Mouse (Mus musculus): Measurements from ENCODE around the gene Adra1b. TPM values are rescaled to one million over a fixed set of nuclear protein-coding genes. Genes with fewer than 3 reads are reported as not detected.
A peak's percentile ranks its signal among the peaks of the same experiment; 100 is the strongest.

Gene Adra1b
- polyA plus RNA-seq, 1 experiment from 2014 or later: 0.55 TPM

- WGBS: 15% methylated on average over 63 of the region's 63 CpGs
- Histone ChIP-seq H3K27ac (ENCODE audit: low read depth, low read length) (no peak overlapping the region), H3K4me2 (peak overlapping the region; percentile 67), H3K27me3 (replicated peaks; ENCODE audit: control insufficient read depth, insufficient read depth, low read length) (peaks cover 19% of the 10 kb centered on the region), H3K4me1 (replicated peaks; ENCODE audit: control insufficient read depth, insufficient read depth, low read length) (no peaks in the 10 kb centered on the region), H3K4me3 (ENCODE audit: low read depth, low read length) (peak overlapping the region; percentile 39), H3K9ac (ENCODE audit: low read depth, low read length) (no peak overlapping the region), H3K36me3 (ENCODE audit: control insufficient read depth, insufficient read depth, low read length) (no peaks in the 10 kb centered on the region), H3K9me3 (ENCODE audit: control insufficient read depth, low read length) (no peaks in the 10 kb centered on the region)
- peak; percentile 57 for DNase-seq (ENCODE audit: low spot score)
- no peak for ATAC-seq (replicated peaks; ENCODE audit: low FRiP score)
Measured at GRCm38 (mm10) chr11:43775469-43776323, 125.3 kb downstream of the Adra1b start.

- 32% methylated on average over 5 of the region's 5 CpGs for WGBS
- Histone ChIP-seq H3K9me3 (ENCODE audit: control insufficient read depth, low read length) (no peaks in the 10 kb centered on the region), H3K27ac (ENCODE audit: low read depth, low read length) (no peak overlapping the region), H3K36me3 (ENCODE audit: control insufficient read depth, insufficient read depth, low read length) (no peaks in the 10 kb centered on the region), H3K4me2 (no peak overlapping the region), H3K4me1 (replicated peaks; ENCODE audit: control insufficient read depth, insufficient read depth, low read length) (no peaks in the 10 kb centered on the region), H3K27me3 (replicated peaks; ENCODE audit: control insufficient read depth, insufficient read depth, low read length) (peaks cover 19% of the 10 kb centered on the region), H3K9ac (ENCODE audit: low read depth, low read length) (no peak overlapping the region), H3K4me3 (ENCODE audit: low read depth, low read length) (no peak overlapping the region)
- no peak for ATAC-seq (replicated peaks; ENCODE audit: low FRiP score)
- no peak for DNase-seq (ENCODE audit: low spot score)
Measured at GRCm38 (mm10) chr11:43773725-43774124, 127.3 kb downstream of the Adra1b start.

- Histone ChIP-seq H3K9ac (ENCODE audit: low read depth, low read length) (no peak overlapping the region), H3K4me1 (replicated peaks; ENCODE audit: control insufficient read depth, insufficient read depth, low read length) (no peaks in the 10 kb centered on the region), H3K27ac (ENCODE audit: low read depth, low read length) (no peak overlapping the region), H3K36me3 (ENCODE audit: control insufficient read depth, insufficient read depth, low read length) (no peaks in the 10 kb centered on the region), H3K4me2 (no peak overlapping the region), H3K4me3 (ENCODE audit: low read depth, low read length) (no peak overlapping the region), H3K27me3 (replicated peaks; ENCODE audit: control insufficient read depth, insufficient read depth, low read length) (peaks cover 16% of the 10 kb centered on the region), H3K9me3 (ENCODE audit: control insufficient read depth, low read length) (no peaks in the 10 kb centered on the region)
- no peak for DNase-seq (ENCODE audit: low spot score)
- WGBS: 70% methylated on average over 4 of the region's 4 CpGs
- no peak for ATAC-seq (replicated peaks; ENCODE audit: low FRiP score)
Measured at GRCm38 (mm10) chr11:43770110-43770509, 130.9 kb downstream of the Adra1b start.

GRCm38 (mm10) chr11:43767749-43768148, 133.3 kb downstream of the Adra1b start:
- no peaks in the 10 kb centered on the region for H3K4me1 ChIP-seq (replicated peaks; ENCODE audit: control insufficient read depth, insufficient read depth, low read length)
- no peak for ATAC-seq (replicated peaks; ENCODE audit: low FRiP score)
- no peak overlapping the region for H3K27ac ChIP-seq (ENCODE audit: low read depth, low read length)
- no peaks in the 10 kb centered on the region for H3K36me3 ChIP-seq (ENCODE audit: control insufficient read depth, insufficient read depth, low read length)
- H3K9ac ChIP-seq (ENCODE audit: low read depth, low read length): no peak overlapping the region
- no peak overlapping the region for H3K4me3 ChIP-seq (ENCODE audit: low read depth, low read length)
- no peaks in the 10 kb centered on the region for H3K9me3 ChIP-seq (ENCODE audit: control insufficient read depth, low read length)
- peaks cover 15% of the 10 kb centered on the region; the same call in 1 of the 2 replicates for H3K27me3 ChIP-seq (replicated peaks; ENCODE audit: control insufficient read depth, insufficient read depth, low read length)
- 61% methylated on average over 11 of the region's 11 CpGs for WGBS
- no peak for DNase-seq (ENCODE audit: low spot score)
- H3K4me2 ChIP-seq: no peak overlapping the region

- ATAC-seq (replicated peaks; ENCODE audit: low FRiP score): peak; percentile 57
- 6% methylated on average over 37 of the region's 37 CpGs for WGBS
- H3K9ac ChIP-seq (ENCODE audit: low read depth, low read length): no peak overlapping the region
Measured at GRCm38 (mm10) chr11:43766922-43767648, 133.9 kb downstream of the Adra1b start.

GRCm38 (mm10) chr11:43758436-43758835, 142.6 kb downstream of the Adra1b start:
- Histone ChIP-seq H3K9me3 (ENCODE audit: control insufficient read depth, low read length) (no peaks in the 10 kb centered on the region), H3K4me1 (replicated peaks; ENCODE audit: control insufficient read depth, insufficient read depth, low read length) (no peaks in the 10 kb centered on the region), H3K4me3 (ENCODE audit: low read depth, low read length) (no peak overlapping the region), H3K36me3 (ENCODE audit: control insufficient read depth, insufficient read depth, low read length) (no peaks in the 10 kb centered on the region), H3K27ac (ENCODE audit: low read depth, low read length) (no peak overlapping the region), H3K9ac (ENCODE audit: low read depth, low read length) (no peak overlapping the region), H3K4me2 (no peak overlapping the region), H3K27me3 (replicated peaks; ENCODE audit: control insufficient read depth, insufficient read depth, low read length) (0 out of 2 replicates have a peak, but pooled peaks cover 7% of the 10 kb centered on the region)
- DNase-seq (ENCODE audit: low spot score): no peak
- ATAC-seq (replicated peaks; ENCODE audit: low FRiP score): no peak
- whole genome bisulfite sequencing: 68% methylated on average over 2 of the region's 2 CpGs

More at GRCm38 (mm10) chr11:43766922-43767648, 133.9 kb downstream of the Adra1b start:
- no peaks in the 10 kb centered on the region for H3K36me3 ChIP-seq (ENCODE audit: control insufficient read depth, insufficient read depth, low read length)
- H3K4me2 ChIP-seq: peak overlapping the region; percentile 73
- H3K27me3 ChIP-seq (replicated peaks; ENCODE audit: control insufficient read depth, insufficient read depth, low read length): peaks cover 15% of the 10 kb centered on the region; the same call in 1 of the 2 replicates
- peak overlapping the region; percentile 49 for H3K4me3 ChIP-seq (ENCODE audit: low read depth, low read length)
- no peaks in the 10 kb centered on the region for H3K4me1 ChIP-seq (replicated peaks; ENCODE audit: control insufficient read depth, insufficient read depth, low read length)
- H3K27ac ChIP-seq (ENCODE audit: low read depth, low read length): no peak overlapping the region
- DNase-seq (ENCODE audit: low spot score): peak; percentile 79
- no peaks in the 10 kb centered on the region for H3K9me3 ChIP-seq (ENCODE audit: control insufficient read depth, low read length)

- DNase-seq (ENCODE audit: low spot score): no peak
- 68% methylated on average over 5 of the region's 5 CpGs for WGBS
- ATAC-seq (replicated peaks; ENCODE audit: low FRiP score): no peak
Measured at GRCm38 (mm10) chr11:43755411-43755810, 145.6 kb downstream of the Adra1b start.

GRCm38 (mm10) chr11:43754568-43754967, 146.4 kb downstream of the Adra1b start:
- ATAC-seq (replicated peaks; ENCODE audit: low FRiP score): no peak

More at GRCm38 (mm10) chr11:43755411-43755810, 145.6 kb downstream of the Adra1b start:
- H3K27me3 ChIP-seq (replicated peaks; ENCODE audit: control insufficient read depth, insufficient read depth, low read length): 0 out of 2 replicates have a peak, but pooled peaks cover 3% of the 10 kb centered on the region
- no peaks in the 10 kb centered on the region for H3K9me3 ChIP-seq (ENCODE audit: control insufficient read depth, low read length)
- no peak overlapping the region for H3K4me3 ChIP-seq (ENCODE audit: low read depth, low read length)
- H3K4me2 ChIP-seq: no peak overlapping the region
- H3K9ac ChIP-seq (ENCODE audit: low read depth, low read length): no peak overlapping the region
- no peaks in the 10 kb centered on the region for H3K36me3 ChIP-seq (ENCODE audit: control insufficient read depth, insufficient read depth, low read length)
- no peak overlapping the region for H3K27ac ChIP-seq (ENCODE audit: low read depth, low read length)
- no peaks in the 10 kb centered on the region for H3K4me1 ChIP-seq (replicated peaks; ENCODE audit: control insufficient read depth, insufficient read depth, low read length)

More at GRCm38 (mm10) chr11:43754568-43754967, 146.4 kb downstream of the Adra1b start:
- no peaks in the 10 kb centered on the region for H3K9me3 ChIP-seq (ENCODE audit: control insufficient read depth, low read length)
- H3K4me1 ChIP-seq (replicated peaks; ENCODE audit: control insufficient read depth, insufficient read depth, low read length): no peaks in the 10 kb centered on the region
- DNase-seq (ENCODE audit: low spot score): no peak
- no peak overlapping the region for H3K9ac ChIP-seq (ENCODE audit: low read depth, low read length)
- H3K4me3 ChIP-seq (ENCODE audit: low read depth, low read length): no peak overlapping the region
- 69% methylated on average over 1 of the region's 1 CpGs for WGBS
- H3K4me2 ChIP-seq: no peak overlapping the region
- 0 out of 2 replicates have a peak, but pooled peaks cover 3% of the 10 kb centered on the region for H3K27me3 ChIP-seq (replicated peaks; ENCODE audit: control insufficient read depth, insufficient read depth, low read length)
- H3K36me3 ChIP-seq (ENCODE audit: control insufficient read depth, insufficient read depth, low read length): no peaks in the 10 kb centered on the region
- H3K27ac ChIP-seq (ENCODE audit: low read depth, low read length): no peak overlapping the region
